Mouse (Mus musculus) gastrocnemius, postnatal 25 days (tissue): ENCODE results near the gene Pradc1. TPM values are rescaled to one million over a fixed set of nuclear protein-coding genes. Genes with fewer than 3 reads are reported as not detected.

Experiments
- total RNA-seq, 2 experiments: library from RNA; stranded (reverse); gene quantifications; 1 replicate in 1 of 2; 2 replicates in 1 of 2; pipeline ENCODE4 v1.2.3; 2021

Pradc1 gene
- total RNA-seq, 2 experiments from 2014 or later, result 12.4 to 14.6 TPM

Other genes starting within 250 kb of the Pradc1 start
- gene Sfxn5, start 118.5 kb downstream of the Pradc1 start, total RNA-seq, result 1 to 10 TPM; 5.0 to 7.3 TPM
- gene Rab11fip5, start 77.3 kb downstream of the Pradc1 start, total RNA-seq, result 10 to 100 TPM; 22.7 to 26.5 TPM
- not detected for gene Noto, start 28.1 kb downstream of the Pradc1 start, total RNA-seq
- 1 to 10 TPM; 5.8 to 6.1 TPM for gene Smyd5, start 20.0 kb downstream of the Pradc1 start, total RNA-seq
- gene Cct7, start 456 bp downstream of the Pradc1 start, total RNA-seq, result 100 to 1,000 TPM; 108 to 109 TPM
- not detected for gene Fbxo41, start 51.0 kb upstream of the Pradc1 start, total RNA-seq
- gene Egr4, start 61.6 kb upstream of the Pradc1 start, total RNA-seq, result not detected
- under 1 TPM; 0.54 to 0.70 TPM for gene Alms1, start 135.6 kb upstream of the Pradc1 start, total RNA-seq